Mouse (Mus musculus): ENCODE measurements around the gene Disp3. TPM values are rescaled to one million over a fixed set of nuclear protein-coding genes. Genes with fewer than 3 reads are reported as not detected.
A peak's percentile ranks its signal among the peaks of the same experiment; 100 is the strongest.

Disp3 gene
- polyA plus RNA-seq (2015; fragmentation: Nextera tagmentation; extraction: Ambion mirVana): 0.07 and 0.13 TPM in 2 replicates

GRCm38 (mm10) chr4:148287476-148288054 lies at the start of gene Disp3:
Gene Disp3, minus strand, starts transcription at chr4:148287965.
- H3K9me3 ChIP-seq: no peaks in the 10 kb centered on the region
- H3K4me3 ChIP-seq: peak within 1 kb of the TSS; percentile 36
- WGBS: 0% methylated on average over 49 of the region's 54 CpGs
- peaks cover 15% of the 10 kb centered on the region for H3K4me1 ChIP-seq
- H3K4me2 ChIP-seq: peak within 1 kb of the TSS; percentile 72
- no peaks in the 10 kb centered on the region for H3K36me3 ChIP-seq
- ATAC-seq (ENCODE audit: insufficient number of reproducible peaks, low FRiP score, low TSS enrichment, low read depth): no peak
- no peak within 1 kb of the TSS for H3K27ac ChIP-seq
- peaks cover 51% of the 10 kb centered on the region for H3K27me3 ChIP-seq
- no peak within 1 kb of the TSS for H3K9ac ChIP-seq

- 76% methylated on average over 2 of the region's 2 CpGs for WGBS
These were observed 42.5 kb upstream of the Disp3 start for GRCm38 (mm10) chr4:148330269-148330668.

GRCm38 (mm10) chr4:148329431-148329830 lies 41.7 kb upstream of the Disp3 start:
- no peak overlapping the region for H3K4me2 ChIP-seq

More at GRCm38 (mm10) chr4:148330269-148330668, 42.5 kb upstream of the Disp3 start:
- no peaks in the 10 kb centered on the region for H3K9me3 ChIP-seq
- H3K27me3 ChIP-seq: 0 out of 2 replicates have a peak, but pooled peaks cover 5% of the 10 kb centered on the region
- no peaks in the 10 kb centered on the region for H3K36me3 ChIP-seq
- H3K4me1 ChIP-seq: peaks cover 8% of the 10 kb centered on the region
- no peak overlapping the region for H3K4me3 ChIP-seq
- H3K27ac ChIP-seq: no peak overlapping the region
- ATAC-seq (ENCODE audit: insufficient number of reproducible peaks, low FRiP score, low TSS enrichment, low read depth): no peak
- H3K9ac ChIP-seq: no peak overlapping the region
- no peak overlapping the region for H3K4me2 ChIP-seq

GRCm38 (mm10) chr4:148328237-148328636 lies 40.5 kb upstream of the Disp3 start:
- Histone ChIP-seq H3K27me3 (0 out of 2 replicates have a peak, but pooled peaks cover 9% of the 10 kb centered on the region), H3K9ac (no peak overlapping the region), H3K36me3 (no peaks in the 10 kb centered on the region), H3K4me3 (no peak overlapping the region), H3K4me1 (peaks cover 8% of the 10 kb centered on the region), H3K4me2 (no peak overlapping the region), H3K27ac (no peak overlapping the region), H3K9me3 (no peaks in the 10 kb centered on the region)
- ATAC-seq (ENCODE audit: insufficient number of reproducible peaks, low FRiP score, low TSS enrichment, low read depth): no peak
- 87% methylated on average over 1 of the region's 1 CpGs for WGBS

More at GRCm38 (mm10) chr4:148329431-148329830, 41.7 kb upstream of the Disp3 start:
- Histone ChIP-seq H3K4me3 (no peak overlapping the region), H3K27me3 (0 out of 2 replicates have a peak, but pooled peaks cover 9% of the 10 kb centered on the region), H3K9me3 (no peaks in the 10 kb centered on the region), H3K36me3 (no peaks in the 10 kb centered on the region), H3K27ac (no peak overlapping the region), H3K9ac (no peak overlapping the region), H3K4me1 (peaks cover 8% of the 10 kb centered on the region)
- WGBS: 64% methylated on average over 11 of the region's 11 CpGs
- ATAC-seq (ENCODE audit: insufficient number of reproducible peaks, low FRiP score, low TSS enrichment, low read depth): no peak

GRCm38 (mm10) chr4:148327266-148327997 lies 39.7 kb upstream of the Disp3 start:
- Histone ChIP-seq H3K4me3 (no peak overlapping the region), H3K9ac (no peak overlapping the region), H3K27ac (no peak overlapping the region), H3K36me3 (no peaks in the 10 kb centered on the region), H3K4me1 (peaks cover 8% of the 10 kb centered on the region), H3K27me3 (peaks cover 10% of the 10 kb centered on the region; the same call in 1 of the 2 replicates), H3K4me2 (0 out of 2 replicates have a peak overlapping the region, but pooled peaks have one; percentile 19), H3K9me3 (no peaks in the 10 kb centered on the region)
- ATAC-seq (ENCODE audit: insufficient number of reproducible peaks, low FRiP score, low TSS enrichment, low read depth): no peak
- WGBS: 10% methylated on average over 19 of the region's 19 CpGs

GRCm38 (mm10) chr4:148326791-148327190 lies 39.0 kb upstream of the Disp3 start:
- H3K9ac ChIP-seq: no peak overlapping the region
- no peak overlapping the region for H3K4me3 ChIP-seq
- no peaks in the 10 kb centered on the region for H3K36me3 ChIP-seq
- H3K9me3 ChIP-seq: no peaks in the 10 kb centered on the region
- H3K4me2 ChIP-seq: no peak overlapping the region
- 26% methylated on average over 8 of the region's 8 CpGs for WGBS
- no peak for ATAC-seq (ENCODE audit: insufficient number of reproducible peaks, low FRiP score, low TSS enrichment, low read depth)
- peaks cover 8% of the 10 kb centered on the region for H3K4me1 ChIP-seq
- H3K27ac ChIP-seq: no peak overlapping the region
- peaks cover 17% of the 10 kb centered on the region; the same call in 1 of the 2 replicates for H3K27me3 ChIP-seq

GRCm38 (mm10) chr4:148325951-148326350 lies 38.2 kb upstream of the Disp3 start:
- H3K9me3 ChIP-seq: no peaks in the 10 kb centered on the region
- peaks cover 25% of the 10 kb centered on the region; the same call in 1 of the 2 replicates for H3K27me3 ChIP-seq
- H3K27ac ChIP-seq: no peak overlapping the region
- no peak overlapping the region for H3K4me3 ChIP-seq
- no peaks in the 10 kb centered on the region for H3K36me3 ChIP-seq
- no peak overlapping the region for H3K9ac ChIP-seq
- peaks cover 8% of the 10 kb centered on the region for H3K4me1 ChIP-seq
- WGBS: 92% methylated on average over 3 of the region's 3 CpGs
- no peak for ATAC-seq (ENCODE audit: insufficient number of reproducible peaks, low FRiP score, low TSS enrichment, low read depth)
- H3K4me2 ChIP-seq: no peak overlapping the region

GRCm38 (mm10) chr4:148325057-148325456 lies 37.3 kb upstream of the Disp3 start:
- peaks cover 8% of the 10 kb centered on the region for H3K4me1 ChIP-seq
- ATAC-seq (ENCODE audit: insufficient number of reproducible peaks, low FRiP score, low TSS enrichment, low read depth): no peak
- H3K4me2 ChIP-seq: no peak overlapping the region
- 29% methylated on average over 2 of the region's 2 CpGs for WGBS
- H3K27me3 ChIP-seq: peaks cover 25% of the 10 kb centered on the region; the same call in 1 of the 2 replicates
- no peaks in the 10 kb centered on the region for H3K36me3 ChIP-seq
- no peaks in the 10 kb centered on the region for H3K9me3 ChIP-seq
- H3K4me3 ChIP-seq: no peak overlapping the region
- no peak overlapping the region for H3K27ac ChIP-seq
- H3K9ac ChIP-seq: no peak overlapping the region

- H3K27me3 ChIP-seq: peaks cover 25% of the 10 kb centered on the region; the same call in 1 of the 2 replicates
- no peaks in the 10 kb centered on the region for H3K9me3 ChIP-seq
- H3K36me3 ChIP-seq: no peaks in the 10 kb centered on the region
- H3K4me1 ChIP-seq: peaks cover 4% of the 10 kb centered on the region; the same call in 1 of the 2 replicates
- no peak overlapping the region for H3K4me3 ChIP-seq
- no peak overlapping the region for H3K27ac ChIP-seq
- WGBS: 31% methylated on average over 10 of the region's 10 CpGs
- no peak overlapping the region for H3K9ac ChIP-seq
- H3K4me2 ChIP-seq: no peak overlapping the region
- no peak for ATAC-seq (ENCODE audit: insufficient number of reproducible peaks, low FRiP score, low TSS enrichment, low read depth)
These were observed 34.4 kb upstream of the Disp3 start for GRCm38 (mm10) chr4:148322152-148322551.

- H3K9me3 ChIP-seq: no peaks in the 10 kb centered on the region
- WGBS: 81% methylated on average over 12 of the region's 12 CpGs
- H3K4me3 ChIP-seq: no peak overlapping the region
- no peak overlapping the region for H3K9ac ChIP-seq
- H3K27me3 ChIP-seq: peaks cover 20% of the 10 kb centered on the region; the same call in 1 of the 2 replicates
- H3K27ac ChIP-seq: no peak overlapping the region
- H3K36me3 ChIP-seq: no peaks in the 10 kb centered on the region
- ATAC-seq (ENCODE audit: insufficient number of reproducible peaks, low FRiP score, low TSS enrichment, low read depth): no peak
- H3K4me2 ChIP-seq: no peak overlapping the region
- no peaks in the 10 kb centered on the region for H3K4me1 ChIP-seq
These were observed 31.6 kb upstream of the Disp3 start for GRCm38 (mm10) chr4:148319366-148319765.

- Histone ChIP-seq H3K9ac (no peak overlapping the region), H3K4me2 (no peak overlapping the region), H3K4me1 (no peaks in the 10 kb centered on the region), H3K27me3 (peaks cover 5% of the 10 kb centered on the region; the same call in 1 of the 2 replicates), H3K36me3 (no peaks in the 10 kb centered on the region), H3K4me3 (no peak overlapping the region), H3K27ac (no peak overlapping the region), H3K9me3 (no peaks in the 10 kb centered on the region)
- no peak for ATAC-seq (ENCODE audit: insufficient number of reproducible peaks, low FRiP score, low TSS enrichment, low read depth)
- WGBS: 79% methylated on average over 16 of the region's 16 CpGs
These were observed 27.8 kb upstream of the Disp3 start for GRCm38 (mm10) chr4:148315377-148316175.
